Mouse (Mus musculus) liver, embryonic 13.5 days (tissue): ENCODE measurements at regions not wholly inside any gene's neighbourhood (a gene's known extent, or its start where the extent isn't known, plus 50 kb on each side); places are given as distances from the start of the nearest gene placed in this dataset.

ENCODE experiments used
- ATAC-seq: fragments of 200-750 bp; cut with Nextera tagmentation; 2 replicates; pipeline ENCODE4 v1.8.0; 2017; ENCODE audit warnings: low read depth, mild to moderate bottlenecking, moderate number of reproducible peaks, moderate library complexity
- DNase-seq: peaks from one replicate; pipeline ENCODE4 v3.0.0; 2022
- H3K27ac ChIP-seq: fragments of 300-500 bp; sonication (generic); 2 replicates; pipeline ENCODE4 v1.5.1; 2015; ENCODE audit warnings: moderate library complexity, mild to moderate bottlenecking, inconsistent platforms
- H3K27me3 ChIP-seq: fragments of 300-500 bp; sonication (generic); 2 replicates; pipeline ENCODE4 v1.6.1; 2015; ENCODE audit warnings: mild to moderate bottlenecking, inconsistent platforms
- H3K36me3 ChIP-seq: fragments of 300-500 bp; sonication (generic); 2 replicates; pipeline ENCODE4 v1.6.1; 2015; ENCODE audit warnings: mild to moderate bottlenecking, inconsistent platforms
- H3K4me1 ChIP-seq: fragments of 300-500 bp; sonication (generic); replicated peaks from 2 replicates; pipeline ENCODE4 v1.6.1; 2015; ENCODE audit warnings: inconsistent platforms
- H3K4me2 ChIP-seq: fragments of 300-500 bp; sonication (generic); 2 replicates; pipeline ENCODE4 v1.6.1; 2015; ENCODE audit warnings: inconsistent platforms, mild to moderate bottlenecking, moderate library complexity
- H3K4me3 ChIP-seq: fragments of 300-500 bp; sonication (generic); replicated peaks from 2 replicates; pipeline ENCODE4 v1.5.1; 2015; ENCODE audit warnings: mild to moderate bottlenecking, inconsistent platforms
- H3K9ac ChIP-seq: fragments of 300-500 bp; sonication (generic); 2 replicates; pipeline ENCODE4 v1.6.1; 2015; ENCODE audit warnings: mild to moderate bottlenecking, inconsistent platforms
- H3K9me3 ChIP-seq: fragments of 300-500 bp; sonication (generic); replicated peaks from 2 replicates; pipeline ENCODE4 v1.6.1; 2016; ENCODE audit warnings: inconsistent platforms
- WGBS: fragments of 180-500 bp; shearing (Covaris S2); methylation state at CpG from one replicate; pipeline ENCODE4 v1.1.7; 2015; ENCODE audit not compliant: insufficient replicate concordance; 5-methylcytosine and 5-hydroxymethylcytosine counted together

- no peak overlapping the region for H3K27ac ChIP-seq
- H3K4me1 ChIP-seq, result no peaks in the 10 kb centered on the region
- no peak overlapping the region for H3K4me3 ChIP-seq
- no peak overlapping the region for H3K4me2 ChIP-seq
- H3K9me3 ChIP-seq, result no peaks in the 10 kb centered on the region
- ATAC-seq, result no peak
- H3K27me3 ChIP-seq, result 0 out of 2 replicates have a peak, but pooled peaks cover 2% of the 10 kb centered on the region
- 54% methylated on average over 2 of the region's 2 CpGs for WGBS
- no peaks in the 10 kb centered on the region for H3K36me3 ChIP-seq
- no peak overlapping the region for H3K9ac ChIP-seq
- no peak for DNase-seq
Measured at GRCm38 (mm10) chr5:118946994-118947393, 386.5 kb downstream of the Med13l start.

GRCm38 (mm10) chr5:118948119-118948786 lies 387.8 kb downstream of the Med13l start:
- Histone ChIP-seq H3K4me3 (no peak overlapping the region), H3K9ac (no peak overlapping the region), H3K36me3 (no peaks in the 10 kb centered on the region), H3K27ac (no peak overlapping the region), H3K4me2 (no peak overlapping the region), H3K9me3 (no peaks in the 10 kb centered on the region), H3K4me1 (no peaks in the 10 kb centered on the region), H3K27me3 (0 out of 2 replicates have a peak, but pooled peaks cover 2% of the 10 kb centered on the region)
- ATAC-seq (no peak), DNase-seq (no peak)
- WGBS, result 67% methylated on average over 6 of the region's 6 CpGs

GRCm38 (mm10) chr5:118951067-118951466 lies 390.6 kb downstream of the Med13l start:
- H3K4me2 ChIP-seq, result no peak overlapping the region
- DNase-seq (no peak), ATAC-seq (no peak)

GRCm38 (mm10) chr5:118960521-118961001 lies 400.1 kb downstream of the Med13l start:
- Histone ChIP-seq H3K36me3 (no peaks in the 10 kb centered on the region), H3K4me1 (no peaks in the 10 kb centered on the region), H3K27me3 (no peaks in the 10 kb centered on the region), H3K4me2 (no peak overlapping the region), H3K9ac (no peak overlapping the region), H3K9me3 (no peaks in the 10 kb centered on the region), H3K27ac (no peak overlapping the region), H3K4me3 (no peak overlapping the region)
- DNase-seq (no peak), ATAC-seq (no peak)
- 72% methylated on average over 21 of the region's 21 CpGs for WGBS

More at GRCm38 (mm10) chr5:118951067-118951466, 390.6 kb downstream of the Med13l start:
- no peak overlapping the region for H3K4me3 ChIP-seq
- no peak overlapping the region for H3K27ac ChIP-seq
- no peaks in the 10 kb centered on the region for H3K9me3 ChIP-seq
- H3K9ac ChIP-seq, result no peak overlapping the region
- H3K36me3 ChIP-seq, result no peaks in the 10 kb centered on the region
- WGBS, result 46% methylated on average over 7 of the region's 7 CpGs
- no peaks in the 10 kb centered on the region for H3K4me1 ChIP-seq
- H3K27me3 ChIP-seq, result 0 out of 2 replicates have a peak, but pooled peaks cover 2% of the 10 kb centered on the region

GRCm38 (mm10) chr5:118961091-118961490 lies 400.6 kb downstream of the Med13l start:
- no peak overlapping the region for H3K27ac ChIP-seq
- H3K9me3 ChIP-seq, result no peaks in the 10 kb centered on the region
- no peak overlapping the region for H3K9ac ChIP-seq
- ATAC-seq, result no peak
- no peak overlapping the region for H3K4me3 ChIP-seq
- H3K4me1 ChIP-seq, result no peaks in the 10 kb centered on the region
- no peaks in the 10 kb centered on the region for H3K27me3 ChIP-seq
- no peak overlapping the region for H3K4me2 ChIP-seq
- H3K36me3 ChIP-seq, result no peaks in the 10 kb centered on the region
- DNase-seq, result no peak
- WGBS, result 71% methylated on average over 11 of the region's 11 CpGs

- Histone ChIP-seq H3K27ac (no peak overlapping the region), H3K36me3 (no peaks in the 10 kb centered on the region), H3K9me3 (no peaks in the 10 kb centered on the region), H3K4me3 (no peak overlapping the region), H3K27me3 (no peaks in the 10 kb centered on the region), H3K4me2 (no peak overlapping the region), H3K4me1 (no peaks in the 10 kb centered on the region), H3K9ac (no peak overlapping the region)
- DNase-seq, result no peak
- no peak for ATAC-seq
- 83% methylated on average over 3 of the region's 3 CpGs for WGBS
Measured at GRCm38 (mm10) chr5:118962152-118962551, 401.7 kb downstream of the Med13l start.

- ATAC-seq (no peak), DNase-seq (no peak)
- Histone ChIP-seq H3K4me3 (no peak overlapping the region), H3K9ac (no peak overlapping the region), H3K4me2 (no peak overlapping the region), H3K36me3 (no peaks in the 10 kb centered on the region), H3K9me3 (no peaks in the 10 kb centered on the region), H3K27me3 (no peaks in the 10 kb centered on the region), H3K27ac (no peak overlapping the region), H3K4me1 (no peaks in the 10 kb centered on the region)
- 59% methylated on average over 3 of the region's 3 CpGs for WGBS
Measured at GRCm38 (mm10) chr5:118963001-118963400, 402.5 kb downstream of the Med13l start.

- Histone ChIP-seq H3K9ac (no peak overlapping the region), H3K4me3 (no peak overlapping the region), H3K27me3 (no peaks in the 10 kb centered on the region), H3K27ac (no peak overlapping the region), H3K4me2 (no peak overlapping the region), H3K9me3 (no peaks in the 10 kb centered on the region), H3K36me3 (no peaks in the 10 kb centered on the region), H3K4me1 (no peaks in the 10 kb centered on the region)
- no peak for ATAC-seq
- DNase-seq, result no peak
- 50% methylated on average over 6 of the region's 6 CpGs for WGBS
Measured at GRCm38 (mm10) chr5:118966901-118967300, 406.4 kb downstream of the Med13l start.

GRCm38 (mm10) chr5:118967718-118968117 lies 407.2 kb downstream of the Med13l start:
- 62% methylated on average over 11 of the region's 11 CpGs for WGBS
- no peaks in the 10 kb centered on the region for H3K4me1 ChIP-seq
- no peak overlapping the region for H3K4me2 ChIP-seq
- H3K9me3 ChIP-seq, result no peaks in the 10 kb centered on the region
- no peak for DNase-seq
- no peaks in the 10 kb centered on the region for H3K36me3 ChIP-seq
- H3K27ac ChIP-seq, result no peak overlapping the region
- no peak overlapping the region for H3K9ac ChIP-seq
- ATAC-seq, result no peak
- no peaks in the 10 kb centered on the region for H3K27me3 ChIP-seq
- H3K4me3 ChIP-seq, result no peak overlapping the region

- no peaks in the 10 kb centered on the region for H3K4me1 ChIP-seq
- no peak for DNase-seq
- H3K36me3 ChIP-seq, result no peaks in the 10 kb centered on the region
- no peak overlapping the region for H3K4me2 ChIP-seq
- WGBS, result 75% methylated on average over 10 of the region's 10 CpGs
- no peak for ATAC-seq
- H3K4me3 ChIP-seq, result no peak overlapping the region
- H3K27ac ChIP-seq, result no peak overlapping the region
- no peaks in the 10 kb centered on the region for H3K9me3 ChIP-seq
- H3K9ac ChIP-seq, result no peak overlapping the region
- H3K27me3 ChIP-seq, result no peaks in the 10 kb centered on the region
Measured at GRCm38 (mm10) chr5:118975147-118975546, 414.7 kb downstream of the Med13l start.

- H3K4me2 ChIP-seq, result no peak overlapping the region
- no peak overlapping the region for H3K9ac ChIP-seq
- no peak overlapping the region for H3K4me3 ChIP-seq
- no peaks in the 10 kb centered on the region for H3K9me3 ChIP-seq
- no peaks in the 10 kb centered on the region for H3K27me3 ChIP-seq
- no peak overlapping the region for H3K27ac ChIP-seq
- H3K4me1 ChIP-seq, result no peaks in the 10 kb centered on the region
- WGBS, result 59% methylated on average over 11 of the region's 11 CpGs
- no peak for ATAC-seq
- DNase-seq, result no peak
- no peaks in the 10 kb centered on the region for H3K36me3 ChIP-seq
Measured at GRCm38 (mm10) chr5:118978921-118979630, 418.6 kb downstream of the Med13l start.

- Histone ChIP-seq H3K4me1 (no peaks in the 10 kb centered on the region), H3K27ac (no peak overlapping the region), H3K27me3 (no peaks in the 10 kb centered on the region), H3K9me3 (no peaks in the 10 kb centered on the region), H3K36me3 (no peaks in the 10 kb centered on the region), H3K4me2 (no peak overlapping the region), H3K9ac (no peak overlapping the region), H3K4me3 (no peak overlapping the region)
- ATAC-seq (no peak), DNase-seq (no peak)
- WGBS, result 33% methylated on average over 16 of the region's 16 CpGs
Measured at GRCm38 (mm10) chr5:118981046-118981445, 420.6 kb downstream of the Med13l start.
